Mouse (Mus musculus) ES-Bruce4 (cell line): ENCODE data around the gene Cd40. TPM values are rescaled to one million over a fixed set of nuclear protein-coding genes. Genes with fewer than 3 reads are reported as not detected.

Experiments used
- H3K27ac ChIP-seq: 2 replicates; pipeline ENCODE4 v1.5.1; 2012; ENCODE audit warnings: low read length, inconsistent platforms; ENCODE audit not compliant: insufficient read depth
- H3K27me3 ChIP-seq: 2 replicates; pipeline ENCODE4 v1.6.1; 2012; ENCODE audit warnings: mild to moderate bottlenecking, low read length, inconsistent platforms; ENCODE audit not compliant: control insufficient read depth, poor library complexity, insufficient read depth, severe bottlenecking
- H3K36me3 ChIP-seq: 2 replicates; pipeline ENCODE4 v1.6.1; 2012; ENCODE audit warnings: inconsistent platforms, mild to moderate bottlenecking, low read length, moderate library complexity; ENCODE audit not compliant: control insufficient read depth, poor library complexity, insufficient read depth, severe bottlenecking
- H3K4me1 ChIP-seq: one replicate; pipeline ENCODE4 v1.8.1; 2011; ENCODE audit warnings: low read length; ENCODE audit not compliant: control insufficient read depth, insufficient read depth
- H3K4me3 ChIP-seq: 2 replicates; pipeline ENCODE4 v1.5.1; 2011; ENCODE audit warnings: low read depth, mild to moderate bottlenecking, low read length
- H3K9ac ChIP-seq: 2 replicates; pipeline ENCODE4 v1.6.1; 2012; ENCODE audit warnings: low read depth, mild to moderate bottlenecking, inconsistent platforms; ENCODE audit not compliant: poor library complexity, severe bottlenecking
- H3K9me3 ChIP-seq: replicated peaks from 2 replicates; pipeline ENCODE4 v1.6.1; 2012; ENCODE audit warnings: mild to moderate bottlenecking, low read length, inconsistent platforms; ENCODE audit not compliant: control insufficient read depth, poor library complexity, insufficient read depth, severe bottlenecking
- CTCF ChIP-seq: IDR thresholded peaks from one replicate; pipeline ENCODE4 v1.8.1; 2011; ENCODE audit warnings: low read depth, low read length
- EP300 ChIP-seq: IDR thresholded peaks from 2 replicates; pipeline ENCODE4 v1.6.1; 2011; ENCODE audit warnings: low read depth, low read length; ENCODE audit not compliant: insufficient read depth
- POLR2A ChIP-seq: IDR thresholded peaks from one replicate; pipeline ENCODE4 v1.8.1; 2011; ENCODE audit warnings: low read length; ENCODE audit not compliant: insufficient read depth
- polyA plus RNA-seq: library from polyadenylated mRNA; stranded (reverse); fragments of >200 nt; gene quantifications from 2 replicates; pipeline ENCODE4 v1.2.4, GENCODE M21; 2011; ENCODE audit warnings: low read depth; ENCODE audit not compliant: missing spikeins, insufficient read depth, insufficient read length

The Cd40 gene
- polyA plus RNA-seq, 1 experiment, result 5.8 TPM

DNA sequence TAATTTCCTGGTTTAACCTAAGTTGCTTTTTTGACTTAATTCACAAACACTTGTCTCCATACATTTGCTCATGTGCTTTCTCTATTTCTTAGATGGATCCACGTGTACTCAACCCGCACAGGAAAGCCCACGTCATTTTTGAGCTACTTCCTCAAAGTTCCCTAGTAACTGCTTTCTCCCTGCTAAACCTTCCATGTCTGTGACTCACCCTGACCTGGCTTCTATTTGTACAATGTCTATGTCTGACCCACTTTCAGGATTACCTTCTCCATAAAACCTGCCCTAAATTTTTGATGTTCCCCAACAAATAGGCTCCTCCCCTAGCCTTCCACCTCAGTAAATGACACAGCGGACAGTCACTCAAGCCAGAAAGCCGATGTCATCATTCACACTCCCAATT lies 40.5 kb upstream of the Cd40 start:
- Histone ChIP-seq H3K36me3 (peaks cover 25% of the 10 kb centered on the region), H3K9me3 (no peaks in the 10 kb centered on the region)

DNA sequence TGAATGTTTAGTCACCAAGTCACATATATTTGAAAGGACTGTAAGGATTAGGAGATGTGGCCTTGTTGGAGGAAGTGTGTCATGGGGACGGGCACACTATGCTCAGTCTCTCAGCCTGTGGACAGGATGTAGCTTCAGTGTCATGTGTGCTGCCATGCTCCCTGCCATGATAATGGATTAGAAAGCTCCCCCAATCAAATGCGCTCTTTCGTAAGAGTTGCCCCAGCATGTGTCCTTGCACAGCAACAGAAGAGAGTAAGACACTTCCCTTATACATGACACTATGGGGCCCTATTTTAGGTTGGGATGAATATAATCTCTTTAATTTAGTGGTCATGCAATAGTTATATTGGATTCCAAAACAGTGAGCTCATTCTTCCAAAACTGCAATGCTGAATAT lies 34.9 kb upstream of the Cd40 start:
- Histone ChIP-seq H3K4me1 (no peaks in the 10 kb centered on the region), H3K9ac (no peak overlapping the region), H3K36me3 (no peaks in the 10 kb centered on the region), H3K9me3 (no peaks in the 10 kb centered on the region), H3K27ac (no peak overlapping the region), H3K27me3 (no peaks in the 10 kb centered on the region), H3K4me3 (no peak overlapping the region)
- TF ChIP-seq POLR2A (no peak), EP300 (no peak), CTCF (no peak)

More for the DNA sequence above, 40.5 kb upstream of the Cd40 start:
- no peak overlapping the region for H3K4me3 ChIP-seq
- no peak overlapping the region for H3K9ac ChIP-seq
- TF ChIP-seq CTCF (no peak), EP300 (no peak), POLR2A (no peak)
- no peaks in the 10 kb centered on the region for H3K4me1 ChIP-seq
- no peaks in the 10 kb centered on the region for H3K27me3 ChIP-seq
- no peak overlapping the region for H3K27ac ChIP-seq

GRCm38 (mm10) chr2:165027163-165027562 lies 28.3 kb upstream of the Cd40 start:
- Histone ChIP-seq H3K27ac (no peak overlapping the region), H3K4me3 (no peak overlapping the region), H3K36me3 (no peaks in the 10 kb centered on the region), H3K27me3 (no peaks in the 10 kb centered on the region), H3K9me3 (no peaks in the 10 kb centered on the region), H3K4me1 (no peaks in the 10 kb centered on the region), H3K9ac (no peak overlapping the region)
- TF ChIP-seq CTCF, result no peak
- no peak for TF ChIP-seq EP300
- TF ChIP-seq POLR2A, result no peak

DNA sequence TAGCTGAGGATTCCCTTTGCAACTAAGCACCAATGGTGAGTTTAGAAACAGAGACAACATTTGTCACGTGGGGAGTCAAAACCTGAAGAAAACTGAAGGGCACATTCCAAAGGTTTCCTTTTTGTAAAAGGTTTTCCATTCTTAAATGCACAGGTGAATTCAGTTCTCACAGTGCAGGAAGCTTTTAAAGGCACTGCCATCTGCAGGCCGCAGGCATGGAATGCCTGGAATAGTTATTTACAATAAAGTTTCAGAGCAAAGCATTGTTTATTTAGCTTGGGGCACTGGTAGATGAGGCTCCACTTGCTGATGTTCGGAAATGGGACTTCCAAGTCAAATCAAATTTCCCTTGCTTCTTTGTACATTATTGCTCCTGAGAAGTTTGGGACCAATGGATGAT lies 22.9 kb upstream of the Cd40 start:
- no peak overlapping the region for H3K9ac ChIP-seq
- TF ChIP-seq POLR2A, result no peak
- no peaks in the 10 kb centered on the region for H3K9me3 ChIP-seq
- H3K27me3 ChIP-seq, result no peaks in the 10 kb centered on the region
- no peak overlapping the region for H3K27ac ChIP-seq
- H3K4me3 ChIP-seq, result no peak overlapping the region
- no peaks in the 10 kb centered on the region for H3K4me1 ChIP-seq
- no peaks in the 10 kb centered on the region for H3K36me3 ChIP-seq

DNA sequence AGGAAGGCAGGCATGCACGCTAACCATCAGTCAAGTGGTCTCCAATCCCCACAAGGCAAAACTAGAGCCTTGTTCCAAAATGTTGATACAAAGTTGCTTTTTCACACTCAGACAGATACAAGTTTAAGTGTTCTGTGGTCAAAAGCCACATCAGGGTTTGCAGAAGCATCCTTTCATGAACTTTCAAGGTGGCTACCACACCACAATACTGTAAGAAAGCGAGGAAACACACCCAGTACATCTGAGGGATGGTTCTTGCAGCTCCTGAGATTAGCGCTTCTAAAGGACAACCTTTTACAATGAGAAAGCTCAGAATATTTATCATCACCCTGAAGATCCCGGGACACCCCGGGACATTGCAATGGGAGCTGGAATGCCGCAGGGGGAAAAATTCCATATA lies 22.1 kb upstream of the Cd40 start:
- peak overlapping the region; percentile 89 for H3K4me3 ChIP-seq

DNA sequence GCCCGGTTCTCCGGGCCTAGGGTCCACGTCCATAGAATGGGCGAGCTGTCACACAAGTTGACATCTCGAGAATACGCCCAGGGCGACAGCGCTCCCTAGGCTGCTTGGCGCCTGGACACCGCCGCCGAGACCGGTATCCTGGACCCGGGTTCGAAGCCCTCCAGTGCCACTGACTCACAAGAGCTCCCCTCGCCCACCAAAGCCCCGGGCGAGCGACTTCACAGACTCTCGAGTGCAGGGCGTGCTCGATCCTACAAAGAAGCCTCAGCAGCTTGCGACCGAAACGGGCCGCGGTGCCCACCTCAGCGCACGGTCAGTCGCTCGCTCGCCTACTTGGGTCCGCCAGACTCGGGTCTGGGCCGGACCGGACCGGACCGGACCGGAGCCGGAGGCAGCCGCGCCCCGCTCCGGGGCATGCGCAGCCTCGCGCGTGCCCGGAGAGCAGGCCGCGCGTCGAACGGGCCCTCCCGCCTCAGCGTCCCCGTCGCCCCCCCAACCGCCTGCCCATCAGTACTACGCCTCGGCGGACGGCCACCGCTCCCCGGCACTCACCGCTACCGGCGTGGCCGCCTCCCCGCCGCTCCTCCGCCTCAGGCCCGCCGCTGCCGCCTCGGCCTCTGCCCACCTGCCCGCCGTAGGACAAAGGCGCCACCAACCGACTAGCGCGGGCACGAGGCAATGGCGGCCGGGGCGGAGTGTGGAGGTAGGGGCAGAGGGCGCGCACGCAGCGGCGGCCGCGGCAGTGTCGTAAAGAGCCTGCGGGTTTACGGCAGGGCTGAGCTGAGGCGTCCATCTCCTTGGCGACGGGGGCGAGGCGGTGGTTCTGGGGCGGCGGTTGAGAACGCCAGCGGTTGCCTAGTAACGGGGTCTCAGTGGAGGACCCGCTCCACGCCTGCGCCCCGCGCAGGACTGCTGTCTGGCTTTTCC lies 21.0 kb upstream of the Cd40 start, which contains the start of gene Ncoa5:
Gene Ncoa5, minus strand, starts transcription at position 737 of the 927 bp plus-strand sequence.
- Histone ChIP-seq H3K27me3 (no peaks in the 10 kb centered on the region), H3K9ac (peak within 1 kb of the TSS; percentile 80), H3K4me3 (peak within 1 kb of the TSS; percentile 89), H3K4me1 (no peaks in the 10 kb centered on the region), H3K9me3 (no peaks in the 10 kb centered on the region), H3K36me3 (no peaks in the 10 kb centered on the region), H3K27ac (no peak within 1 kb of the TSS)
- TF ChIP-seq EP300 (no peak), POLR2A (peak; percentile 57)

More for the DNA sequence above, 22.1 kb upstream of the Cd40 start:
- no peaks in the 10 kb centered on the region for H3K36me3 ChIP-seq
- H3K4me1 ChIP-seq, result no peaks in the 10 kb centered on the region
- peak overlapping the region; percentile 80 for H3K9ac ChIP-seq
- H3K27ac ChIP-seq, result no peak overlapping the region
- no peaks in the 10 kb centered on the region for H3K9me3 ChIP-seq
- no peaks in the 10 kb centered on the region for H3K27me3 ChIP-seq
- TF ChIP-seq CTCF (no peak), EP300 (no peak), POLR2A (no peak)
